Mouse (Mus musculus): Measurements from ENCODE around the gene Gm38394. TPM values are rescaled to one million over a fixed set of nuclear protein-coding genes. Genes with fewer than 3 reads are reported as not detected.

Gm38394 gene
- total and polyA plus RNA-seq, 3 experiments, result 2.7 to 8.2 (median 4.7) TPM

GRCm38 (mm10) chr1:133656811-133657210 is 4.3 kb downstream of the Gm38394 start:
- dilution Hi-C loops (cut with MboI; ENCODE audit: extremely low pct_ligation_motif_present, extremely low pct_unique_long_range_greater_than_20kb, low sequenced_read_pairs) (no loop called here), in situ Hi-C loops (cut with MboI; ENCODE audit: low pct_ligation_motif_present, low pct_unique_long_range_greater_than_20kb, low sequenced_read_pairs) (no loop called here)
- Histone ChIP-seq H3K9ac (ENCODE audit: insufficient read depth, low read depth) (peak overlapping the region; percentile 30; the same call in 1 of the 2 replicates), H3K4me3 (replicated peaks in 1 of 3; ENCODE audit: low read depth in 2 of 3, low read length in 2 of 3, poor library complexity in 1 of 3) (no peak overlapping the region), H3K36me3 (replicated peaks in 1 of 2; ENCODE audit: control insufficient read depth in 1 of 2, insufficient read depth in 1 of 2, low read length in 1 of 2) (peaks cover 28 to 64% of the 10 kb centered on the region in 2 experiments), H3K79me2 (replicated peaks; ENCODE audit: control insufficient read depth, extremely low read depth, insufficient read depth, poor library complexity, severe bottlenecking) (peaks cover 79% of the 10 kb centered on the region), H3K27me3 (replicated peaks) (no peaks in the 10 kb centered on the region), H3K4me1 (ENCODE audit: control insufficient read depth in 1 of 2, insufficient read depth in 2 of 2) (peaks cover 10 to 60% of the 10 kb centered on the region in 2 experiments), H3K4me2 (ENCODE audit: insufficient read depth, low read depth, poor library complexity, severe bottlenecking) (peak overlapping the region; percentile 69; the same call in 1 of the 2 replicates), H3K9me3 (replicated peaks; ENCODE audit: low read length) (no peaks in the 10 kb centered on the region), H3K27ac (ENCODE audit: insufficient read depth, low read depth) (no peak overlapping the region)
- TF ChIP-seq TBP (conservative IDR thresholded peaks at IDR 0.05; ENCODE audit: low read depth, low read length), result no peak
- no peak for TF ChIP-seq SIN3A (IDR thresholded peaks at IDR 0.05; ENCODE audit: low read length)
- no peak for TF ChIP-seq IRF4 (IDR thresholded peaks at IDR 0.05; ENCODE audit: low read depth, low read length)
- no peak for TF ChIP-seq CHD2 (IDR thresholded peaks at IDR 0.05; ENCODE audit: low read length)
- no peak for TF ChIP-seq ZKSCAN1 (IDR thresholded peaks at IDR 0.05; ENCODE audit: borderline replicate concordance, low read depth, low read length)
- TF ChIP-seq ZC3H11A (IDR thresholded peaks at IDR 0.05; ENCODE audit: low read depth, low read length), result no peak
- TF ChIP-seq JUND (conservative IDR thresholded peaks at IDR 0.05; ENCODE audit: low read depth, low read length), result no peak
- TF ChIP-seq CTCF (conservative IDR thresholded peaks at IDR 0.05 in 1 of 2, IDR thresholded peaks at IDR 0.05 in 1 of 2; ENCODE audit: low read depth in 2 of 2, low read length in 2 of 2), result no peak
- TF ChIP-seq MAZ (IDR thresholded peaks at IDR 0.05; ENCODE audit: low read depth, low read length), result no peak
- TF ChIP-seq MAFK (IDR thresholded peaks at IDR 0.05; ENCODE audit: insufficient replicate concordance, low read length), result no peak
- no peak for TF ChIP-seq NELFE (IDR thresholded peaks at IDR 0.05; ENCODE audit: low read depth, low read length)
- TF ChIP-seq HCFC1 (IDR thresholded peaks at IDR 0.05; ENCODE audit: low read depth, low read length), result no peak
- no peak for TF ChIP-seq CHD1 (IDR thresholded peaks at IDR 0.05; ENCODE audit: low read depth, low read length)
- no peak for TF ChIP-seq POLR2AphosphoS2 (IDR thresholded peaks at IDR 0.05; ENCODE audit: low read depth, low read length)
- no peak for TF ChIP-seq GABPA (IDR thresholded peaks at IDR 0.05; ENCODE audit: insufficient replicate concordance, low read depth, low read length)
- no peak for TF ChIP-seq ELF1 (IDR thresholded peaks at IDR 0.05; ENCODE audit: low read depth, low read length)
- TF ChIP-seq MXI1 (IDR thresholded peaks at IDR 0.05; ENCODE audit: low read depth, low read length), result no peak
- no peak for TF ChIP-seq KAT2A (IDR thresholded peaks at IDR 0.05; ENCODE audit: insufficient replicate concordance, low read length)
- DNase-seq (ENCODE audit: extremely low read depth), result no peak

- peaks cover 23 to 75% of the 10 kb centered on the region in 2 experiments for H3K36me3 ChIP-seq (replicated peaks in 1 of 2; ENCODE audit: control insufficient read depth in 1 of 2, insufficient read depth in 1 of 2, low read length in 1 of 2)
- in situ Hi-C loops (cut with MboI; ENCODE audit: low pct_ligation_motif_present, low pct_unique_long_range_greater_than_20kb, low sequenced_read_pairs), result no loop called here
- H3K9me3 ChIP-seq (replicated peaks; ENCODE audit: low read length), result no peaks in the 10 kb centered on the region
- no peak overlapping the region for H3K27ac ChIP-seq (ENCODE audit: insufficient read depth, low read depth)
- no peak overlapping the region for H3K9ac ChIP-seq (ENCODE audit: insufficient read depth, low read depth)
- H3K27me3 ChIP-seq (replicated peaks), result no peaks in the 10 kb centered on the region
- no peak for DNase-seq (ENCODE audit: extremely low read depth)
- no peak overlapping the region for H3K4me3 ChIP-seq (replicated peaks in 1 of 3; ENCODE audit: low read depth in 2 of 3, low read length in 2 of 3, poor library complexity in 1 of 3)
- dilution Hi-C loops (cut with MboI; ENCODE audit: extremely low pct_ligation_motif_present, extremely low pct_unique_long_range_greater_than_20kb, low sequenced_read_pairs), result no loop called here
- peaks cover 5 to 43% of the 10 kb centered on the region in 2 experiments; a peak in 2 of 4 replicates for H3K4me1 ChIP-seq (ENCODE audit: control insufficient read depth in 1 of 2, insufficient read depth in 2 of 2)
- H3K4me2 ChIP-seq (ENCODE audit: insufficient read depth, low read depth, poor library complexity, severe bottlenecking), result no peak overlapping the region
- peaks cover 81% of the 10 kb centered on the region for H3K79me2 ChIP-seq (replicated peaks; ENCODE audit: control insufficient read depth, extremely low read depth, insufficient read depth, poor library complexity, severe bottlenecking)
- no peak for TF ChIP-seq TBP (conservative IDR thresholded peaks at IDR 0.05; ENCODE audit: low read depth, low read length)
These were observed 8.1 kb downstream of the Gm38394 start for GRCm38 (mm10) chr1:133653033-133653432.
